Mouse (Mus musculus) embryonic facial prominence, embryonic 10.5 days (tissue): ENCODE results near the gene Gnb1. TPM values are rescaled to one million over a fixed set of nuclear protein-coding genes. Genes with fewer than 3 reads are reported as not detected.

Experiments
- DNase-seq: peaks from one replicate; pipeline ENCODE4 v3.0.0-alpha.2; 2017; ENCODE audit warnings: low spot score
- H3K27ac ChIP-seq: fragments of 300-500 bp; sonication (generic); replicated peaks from 2 replicates; pipeline ENCODE4 v1.5.1; 2016; ENCODE audit warnings: mild to moderate bottlenecking
- H3K27me3 ChIP-seq: fragments of 300-500 bp; sonication (generic); replicated peaks from 2 replicates; pipeline ENCODE4 v1.6.1; 2016; ENCODE audit warnings: low read depth, mild to moderate bottlenecking; ENCODE audit not compliant: poor library complexity, severe bottlenecking
- H3K36me3 ChIP-seq: fragments of 300-500 bp; sonication (generic); replicated peaks from 2 replicates; pipeline ENCODE4 v1.6.1; 2016; ENCODE audit warnings: mild to moderate bottlenecking, moderate library complexity
- H3K4me1 ChIP-seq: fragments of 300-500 bp; sonication (generic); 2 replicates; pipeline ENCODE4 v1.6.1; 2016
- H3K4me3 ChIP-seq: fragments of 300-500 bp; sonication (generic); 2 replicates; pipeline ENCODE4 v1.5.1; 2016; ENCODE audit warnings: mild to moderate bottlenecking, moderate library complexity
- H3K9me3 ChIP-seq: fragments of 300-500 bp; sonication (generic); 2 replicates; pipeline ENCODE4 v1.6.1; 2016; ENCODE audit warnings: mild to moderate bottlenecking
- WGBS: fragments of 180-500 bp; shearing (Covaris S2); methylation state at CpG from one replicate; pipeline ENCODE4 v1.1.7; 2016; 5-methylcytosine and 5-hydroxymethylcytosine counted together
- polyA plus RNA-seq: library from polyadenylated mRNA; unstranded; fragments of >200 nt; fragmentation: Nextera tagmentation; extraction: Ambion mirVana; gene quantifications from 2 replicates; pipeline ENCODE4 v1.2.1, GENCODE M21; 2016

The Gnb1 gene
- polyA plus RNA-seq, 1 experiment from 2014 or later: 655 TPM

GRCm38 (mm10) chr4:155517948-155518517 lies 26.9 kb downstream of the Gnb1 start:
- Histone ChIP-seq H3K27ac (no peak overlapping the region), H3K27me3 (no peaks in the 10 kb centered on the region), H3K4me1 (no peaks in the 10 kb centered on the region), H3K9me3 (no peaks in the 10 kb centered on the region), H3K4me3 (no peak overlapping the region), H3K36me3 (peaks cover 57% of the 10 kb centered on the region)
- 86% methylated on average over 7 of the region's 7 CpGs for WGBS
- no peak for DNase-seq

- 73% methylated on average over 7 of the region's 7 CpGs for WGBS
- peaks cover 56% of the 10 kb centered on the region for H3K36me3 ChIP-seq
- H3K4me3 ChIP-seq: no peak overlapping the region
These were observed 31.2 kb downstream of the Gnb1 start for GRCm38 (mm10) chr4:155522327-155522726.

GRCm38 (mm10) chr4:155525751-155526150 lies 34.6 kb downstream of the Gnb1 start:
- Histone ChIP-seq H3K36me3 (peaks cover 74% of the 10 kb centered on the region), H3K27me3 (no peaks in the 10 kb centered on the region), H3K27ac (no peak overlapping the region), H3K4me3 (no peak overlapping the region), H3K9me3 (no peaks in the 10 kb centered on the region), H3K4me1 (no peaks in the 10 kb centered on the region)
- 89% methylated on average over 5 of the region's 5 CpGs for WGBS
- DNase-seq: no peak

More at GRCm38 (mm10) chr4:155522327-155522726, 31.2 kb downstream of the Gnb1 start:
- Histone ChIP-seq H3K9me3 (no peaks in the 10 kb centered on the region), H3K27me3 (no peaks in the 10 kb centered on the region), H3K4me1 (no peaks in the 10 kb centered on the region), H3K27ac (no peak overlapping the region)
- no peak for DNase-seq

- 89% methylated on average over 3 of the region's 3 CpGs for WGBS
- Histone ChIP-seq H3K27me3 (no peaks in the 10 kb centered on the region), H3K4me1 (no peaks in the 10 kb centered on the region), H3K27ac (no peak overlapping the region), H3K9me3 (no peaks in the 10 kb centered on the region), H3K4me3 (no peak overlapping the region), H3K36me3 (peaks cover 90% of the 10 kb centered on the region)
- no peak for DNase-seq
These were observed 38.1 kb downstream of the Gnb1 start for GRCm38 (mm10) chr4:155529294-155529693.

- Histone ChIP-seq H3K27ac (no peak overlapping the region), H3K4me1 (no peaks in the 10 kb centered on the region), H3K36me3 (peaks cover 96% of the 10 kb centered on the region), H3K27me3 (no peaks in the 10 kb centered on the region), H3K4me3 (no peak overlapping the region), H3K9me3 (no peaks in the 10 kb centered on the region)
- 95% methylated on average over 7 of the region's 7 CpGs for WGBS
- DNase-seq: no peak
These were observed 58.8 kb downstream of the Gnb1 start for GRCm38 (mm10) chr4:155549993-155550392.

- Histone ChIP-seq H3K36me3 (peaks cover 96% of the 10 kb centered on the region), H3K9me3 (no peaks in the 10 kb centered on the region), H3K4me3 (no peak overlapping the region), H3K4me1 (no peaks in the 10 kb centered on the region), H3K27ac (no peak overlapping the region), H3K27me3 (no peaks in the 10 kb centered on the region)
- DNase-seq: no peak
- 85% methylated on average over 2 of the region's 2 CpGs for WGBS
These were observed 59.3 kb downstream of the Gnb1 start for GRCm38 (mm10) chr4:155550446-155550845.

- no peaks in the 10 kb centered on the region for H3K27me3 ChIP-seq
- DNase-seq: no peak
- no peaks in the 10 kb centered on the region for H3K4me1 ChIP-seq
- H3K9me3 ChIP-seq: no peaks in the 10 kb centered on the region
- no peak overlapping the region for H3K4me3 ChIP-seq
- peaks cover 96% of the 10 kb centered on the region for H3K36me3 ChIP-seq
- 96% methylated on average over 4 of the region's 4 CpGs for WGBS
- H3K27ac ChIP-seq: no peak overlapping the region
These were observed 59.9 kb downstream of the Gnb1 start for GRCm38 (mm10) chr4:155551073-155551472.

GRCm38 (mm10) chr4:155552917-155553532 lies 61.9 kb downstream of the Gnb1 start:
- no peak for DNase-seq
- Histone ChIP-seq H3K27me3 (no peaks in the 10 kb centered on the region), H3K27ac (no peak overlapping the region), H3K36me3 (peaks cover 99% of the 10 kb centered on the region), H3K9me3 (no peaks in the 10 kb centered on the region), H3K4me1 (no peaks in the 10 kb centered on the region), H3K4me3 (no peak overlapping the region)
- 90% methylated on average over 6 of the region's 6 CpGs for WGBS

GRCm38 (mm10) chr4:155554880-155555279 lies 63.7 kb downstream of the Gnb1 start:
- no peak for DNase-seq
- H3K36me3 ChIP-seq: peaks cover 99% of the 10 kb centered on the region
- H3K27me3 ChIP-seq: no peaks in the 10 kb centered on the region
- no peak overlapping the region for H3K4me3 ChIP-seq
- WGBS: 82% methylated on average over 4 of the region's 4 CpGs
- H3K4me1 ChIP-seq: no peaks in the 10 kb centered on the region
- no peak overlapping the region for H3K27ac ChIP-seq
- no peaks in the 10 kb centered on the region for H3K9me3 ChIP-seq

- no peak overlapping the region for H3K27ac ChIP-seq
- no peaks in the 10 kb centered on the region for H3K9me3 ChIP-seq
- WGBS: 82% methylated on average over 1 of the region's 1 CpGs
- H3K36me3 ChIP-seq: peaks cover 99% of the 10 kb centered on the region
- no peaks in the 10 kb centered on the region for H3K4me1 ChIP-seq
- DNase-seq: no peak
- no peak overlapping the region for H3K4me3 ChIP-seq
- H3K27me3 ChIP-seq: no peaks in the 10 kb centered on the region
These were observed 64.3 kb downstream of the Gnb1 start for GRCm38 (mm10) chr4:155555464-155555863.

- WGBS: 82% methylated on average over 6 of the region's 6 CpGs
- Histone ChIP-seq H3K4me1 (peaks cover 29% of the 10 kb centered on the region), H3K9me3 (no peaks in the 10 kb centered on the region), H3K27me3 (no peaks in the 10 kb centered on the region), H3K4me3 (no peak overlapping the region), H3K27ac (no peak overlapping the region), H3K36me3 (peaks cover 75% of the 10 kb centered on the region)
- DNase-seq: no peak
These were observed 68.3 kb downstream of the Gnb1 start for GRCm38 (mm10) chr4:155559454-155559853.

- Histone ChIP-seq H3K9me3 (no peaks in the 10 kb centered on the region), H3K36me3 (peaks cover 60% of the 10 kb centered on the region), H3K4me3 (no peak overlapping the region), H3K27ac (no peak overlapping the region), H3K27me3 (no peaks in the 10 kb centered on the region), H3K4me1 (peaks cover 41% of the 10 kb centered on the region)
- DNase-seq: no peak
- WGBS: 75% methylated on average over 2 of the region's 2 CpGs
These were observed 69.8 kb downstream of the Gnb1 start for GRCm38 (mm10) chr4:155560932-155561331.

- H3K36me3 ChIP-seq: peaks cover 51% of the 10 kb centered on the region
- peaks cover 45% of the 10 kb centered on the region for H3K4me1 ChIP-seq
- DNase-seq: no peak
- H3K27ac ChIP-seq: peak within 1 kb of the TSS; percentile 91
- peak within 1 kb of the TSS; percentile 70 for H3K4me3 ChIP-seq
- WGBS: 71% methylated on average over 7 of the region's 7 CpGs
- H3K27me3 ChIP-seq: no peaks in the 10 kb centered on the region
- no peaks in the 10 kb centered on the region for H3K9me3 ChIP-seq
These were observed 70.7 kb downstream of the Gnb1 start, which contains the start of gene Nadk for GRCm38 (mm10) chr4:155561661-155562442. Gene Nadk, plus strand, starts transcription at chr4:155562378.
